Mouse (Mus musculus) olfactory bulb, adult 2 months (tissue): ENCODE measurements around the gene Surf1.

Source experiments
- CTCF ChIP-seq: fragments of 200-500 bp; IDR thresholded peaks from 2 replicates; pipeline ENCODE4 v1.5.1; 2012; ENCODE audit warnings: low read depth, mild to moderate bottlenecking, low read length, moderate library complexity; ENCODE audit not compliant: insufficient read depth
- POLR2A ChIP-seq: fragments of 200-500 bp; IDR thresholded peaks from 2 replicates; pipeline ENCODE4 v1.6.1; 2012; ENCODE audit warnings: mild to moderate bottlenecking, low read depth, low read length, moderate library complexity; ENCODE audit not compliant: insufficient read depth

- TF ChIP-seq CTCF = no peak
- no peak for TF ChIP-seq POLR2A
Measured at GRCm38 (mm10) chr2:26912253-26912770, 4.0 kb downstream of the Surf1 start.
